Mouse (Mus musculus) forebrain, embryonic 11.5 days (tissue): Measurements from ENCODE around the gene Onecut1. TPM values are rescaled to one million over a fixed set of nuclear protein-coding genes. Genes with fewer than 3 reads are reported as not detected.
A peak's percentile ranks its signal among the peaks of the same experiment; 100 is the strongest.

ENCODE experiments used
- ATAC-seq: fragments of 200-750 bp; cut with Nextera tagmentation; replicated peaks from 2 replicates; pipeline ENCODE4 v1.8.0; 2017; ENCODE audit warnings: moderate TSS enrichment; ENCODE audit not compliant: low FRiP score
- DNase-seq: peaks from one replicate; pipeline ENCODE4 v3.0.0-alpha.2; 2017; ENCODE audit warnings: low spot score
- H3K27ac ChIP-seq: fragments of 300-500 bp; sonication (generic); 2 replicates; pipeline ENCODE4 v1.5.1; 2014; ENCODE audit warnings: low read depth, low read length
- H3K27me3 ChIP-seq: fragments of 300-500 bp; sonication (generic); 2 replicates; pipeline ENCODE4 v1.6.1; 2014; ENCODE audit warnings: mild to moderate bottlenecking, low read length, mixed read lengths; ENCODE audit not compliant: control insufficient read depth, insufficient read depth
- H3K36me3 ChIP-seq: fragments of 300-500 bp; sonication (generic); 2 replicates; pipeline ENCODE4 v1.6.1; 2014; ENCODE audit warnings: mild to moderate bottlenecking, low read length, moderate library complexity, mixed read lengths; ENCODE audit not compliant: control insufficient read depth, insufficient read depth
- H3K4me1 ChIP-seq: fragments of 300-500 bp; sonication (generic); replicated peaks from 2 replicates; pipeline ENCODE4 v1.6.1; 2014; ENCODE audit warnings: low read length, mixed read lengths; ENCODE audit not compliant: control insufficient read depth, insufficient read depth
- H3K4me2 ChIP-seq: fragments of 300-500 bp; sonication (generic); 2 replicates; pipeline ENCODE4 v1.6.1; 2014; ENCODE audit warnings: low read depth, mild to moderate bottlenecking, low read length, moderate library complexity, mixed read lengths; ENCODE audit not compliant: severe bottlenecking
- H3K4me3 ChIP-seq: fragments of 300-500 bp; sonication (generic); 2 replicates; pipeline ENCODE4 v1.5.1; 2014; ENCODE audit warnings: low read depth, low read length
- H3K9ac ChIP-seq: fragments of 300-500 bp; sonication (generic); 2 replicates; pipeline ENCODE4 v1.6.1; 2014; ENCODE audit warnings: low read length
- H3K9me3 ChIP-seq: fragments of 300-500 bp; sonication (generic); 2 replicates; pipeline ENCODE4 v1.6.1; 2016; ENCODE audit warnings: low read length, mixed read lengths; ENCODE audit not compliant: control insufficient read depth
- WGBS: fragments of 180-500 bp; shearing (Covaris S2); extraction: QIAGEN DNeasy Blood & Tissue Kit; methylation state at CpG from one replicate; pipeline ENCODE4 v1.1.7; 2014; 5-methylcytosine and 5-hydroxymethylcytosine counted together
- polyA plus RNA-seq: library from polyadenylated mRNA; unstranded; fragments of >200 nt; fragmentation: Nextera tagmentation; extraction: Ambion mirVana; gene quantifications from 2 replicates; pipeline ENCODE4 v1.2.1, GENCODE M21; 2014

Onecut1 gene
- polyA plus RNA-seq, 1 experiment from 2014 or later: 2.5 TPM

GRCm38 (mm10) chr9:74896742-74897141, 35.0 kb downstream of the Onecut1 start:
- 89% methylated on average over 7 of the region's 7 CpGs for WGBS
- DNase-seq (no peak), ATAC-seq (no peak)
- no peak overlapping the region for H3K9ac ChIP-seq
- no peaks in the 10 kb centered on the region for H3K36me3 ChIP-seq
- no peaks in the 10 kb centered on the region for H3K27me3 ChIP-seq
- H3K4me3 ChIP-seq: no peak overlapping the region
- no peak overlapping the region for H3K4me2 ChIP-seq
- H3K27ac ChIP-seq: no peak overlapping the region
- H3K4me1 ChIP-seq: no peaks in the 10 kb centered on the region
- H3K9me3 ChIP-seq: no peaks in the 10 kb centered on the region

GRCm38 (mm10) chr9:74897375-74897982, 35.8 kb downstream of the Onecut1 start:
- Histone ChIP-seq H3K4me1 (no peaks in the 10 kb centered on the region), H3K9ac (no peak overlapping the region), H3K36me3 (no peaks in the 10 kb centered on the region), H3K9me3 (no peaks in the 10 kb centered on the region), H3K4me3 (no peak overlapping the region), H3K27ac (no peak overlapping the region), H3K27me3 (no peaks in the 10 kb centered on the region), H3K4me2 (no peak overlapping the region)
- ATAC-seq (no peak), DNase-seq (no peak)
- 91% methylated on average over 4 of the region's 4 CpGs for WGBS

GRCm38 (mm10) chr9:74900141-74900540, 38.4 kb downstream of the Onecut1 start:
- no peak overlapping the region for H3K9ac ChIP-seq
- H3K27ac ChIP-seq: no peak overlapping the region
- no peaks in the 10 kb centered on the region for H3K27me3 ChIP-seq
- ATAC-seq: no peak
- DNase-seq: no peak
- 76% methylated on average over 2 of the region's 2 CpGs for WGBS
- H3K9me3 ChIP-seq: no peaks in the 10 kb centered on the region
- no peaks in the 10 kb centered on the region for H3K36me3 ChIP-seq
- H3K4me3 ChIP-seq: no peak overlapping the region
- no peaks in the 10 kb centered on the region for H3K4me1 ChIP-seq
- no peak overlapping the region for H3K4me2 ChIP-seq

GRCm38 (mm10) chr9:74904866-74905508, 43.3 kb downstream of the Onecut1 start:
- no peak overlapping the region for H3K4me2 ChIP-seq
- no peaks in the 10 kb centered on the region for H3K9me3 ChIP-seq
- H3K9ac ChIP-seq: no peak overlapping the region
- H3K36me3 ChIP-seq: no peaks in the 10 kb centered on the region
- H3K27ac ChIP-seq: no peak overlapping the region
- no peak overlapping the region for H3K4me3 ChIP-seq
- no peaks in the 10 kb centered on the region for H3K27me3 ChIP-seq
- ATAC-seq (peak; percentile 64), DNase-seq (peak; percentile 74)
- 19% methylated on average over 7 of the region's 7 CpGs for WGBS
- no peaks in the 10 kb centered on the region for H3K4me1 ChIP-seq

DNA sequence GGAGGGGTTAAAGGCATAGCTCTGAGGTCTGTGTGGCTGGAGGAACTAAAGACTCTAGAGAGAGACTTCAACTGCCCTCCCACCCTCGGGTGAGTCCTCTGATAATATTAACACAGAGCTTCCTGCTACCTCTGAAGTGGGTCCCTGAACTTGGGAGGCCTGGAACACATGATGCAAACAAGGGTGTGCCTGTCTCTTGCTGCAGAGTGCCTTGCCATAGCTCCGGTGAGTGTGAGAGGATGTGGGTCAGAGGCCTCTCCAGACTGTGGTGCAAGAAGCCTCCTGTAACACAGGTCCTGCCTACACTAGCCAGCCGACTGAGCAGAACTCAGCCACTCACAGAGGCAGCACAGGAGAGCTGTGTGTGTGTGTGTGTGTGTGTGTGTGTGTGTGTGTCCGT, 45.2 kb downstream of the Onecut1 start:
- Histone ChIP-seq H3K9me3 (no peaks in the 10 kb centered on the region), H3K4me2 (no peak overlapping the region), H3K27ac (no peak overlapping the region), H3K4me3 (no peak overlapping the region), H3K27me3 (no peaks in the 10 kb centered on the region), H3K4me1 (no peaks in the 10 kb centered on the region), H3K9ac (no peak overlapping the region), H3K36me3 (no peaks in the 10 kb centered on the region)
- DNase-seq: no peak
- WGBS: 64% methylated on average over 4 of the region's 4 CpGs
- ATAC-seq: no peak

- ATAC-seq (no peak), DNase-seq (no peak)
- Histone ChIP-seq H3K27ac (no peak overlapping the region), H3K4me2 (no peak overlapping the region), H3K36me3 (no peaks in the 10 kb centered on the region), H3K9me3 (no peaks in the 10 kb centered on the region), H3K27me3 (no peaks in the 10 kb centered on the region), H3K4me1 (no peaks in the 10 kb centered on the region), H3K4me3 (no peak overlapping the region), H3K9ac (no peak overlapping the region)
- 74% methylated on average over 15 of the region's 15 CpGs for WGBS
These were observed 47.5 kb downstream of the Onecut1 start for GRCm38 (mm10) chr9:74909245-74909644.

DNA sequence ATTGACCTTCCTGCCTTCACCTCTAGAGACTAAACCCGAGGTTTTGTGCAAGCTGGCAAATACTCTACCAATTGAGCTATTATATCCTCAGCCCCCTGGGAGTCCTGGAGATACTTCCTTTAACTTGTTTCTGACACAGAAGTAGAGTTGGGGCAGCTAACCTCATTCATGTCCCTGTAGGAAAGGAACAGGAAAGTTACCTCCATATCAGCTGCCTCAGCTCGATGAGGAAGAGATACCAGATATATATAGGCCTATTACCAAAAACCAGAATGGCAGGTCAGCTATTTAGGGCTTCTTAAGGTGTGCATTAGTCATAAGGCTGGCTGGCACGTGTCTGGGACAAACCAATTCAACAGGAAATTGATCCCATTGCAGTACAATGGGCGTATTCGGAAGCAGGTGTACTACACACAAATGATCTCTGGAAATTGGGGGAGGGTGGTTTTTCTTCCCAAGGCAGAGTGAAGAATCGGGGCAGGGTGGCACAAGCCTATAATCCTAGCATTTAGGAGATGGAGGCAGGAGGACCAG, 48.6 kb downstream of the Onecut1 start:
- Histone ChIP-seq H3K4me1 (no peaks in the 10 kb centered on the region), H3K36me3 (no peaks in the 10 kb centered on the region), H3K9ac (no peak overlapping the region), H3K27ac (no peak overlapping the region), H3K4me2 (no peak overlapping the region), H3K27me3 (no peaks in the 10 kb centered on the region), H3K9me3 (no peaks in the 10 kb centered on the region), H3K4me3 (no peak overlapping the region)
- WGBS: 86% methylated on average over 6 of the region's 6 CpGs
- no peak for ATAC-seq
- DNase-seq: no peak

- ATAC-seq (no peak), DNase-seq (no peak)
- WGBS: 76% methylated on average over 4 of the region's 4 CpGs
- Histone ChIP-seq H3K4me2 (no peak overlapping the region), H3K27ac (no peak overlapping the region), H3K9me3 (no peaks in the 10 kb centered on the region), H3K36me3 (no peaks in the 10 kb centered on the region), H3K9ac (no peak overlapping the region), H3K4me3 (no peak overlapping the region), H3K4me1 (no peaks in the 10 kb centered on the region), H3K27me3 (no peaks in the 10 kb centered on the region)
These were observed 49.7 kb downstream of the Onecut1 start for GRCm38 (mm10) chr9:74911430-74911829.

- DNase-seq: no peak
- H3K4me2 ChIP-seq: no peak overlapping the region
These were observed 50.2 kb downstream of the Onecut1 start for GRCm38 (mm10) chr9:74911919-74912318.

More at GRCm38 (mm10) chr9:74911919-74912318, 50.2 kb downstream of the Onecut1 start:
- ATAC-seq: no peak
- H3K27ac ChIP-seq: no peak overlapping the region
- H3K36me3 ChIP-seq: no peaks in the 10 kb centered on the region
- H3K9ac ChIP-seq: no peak overlapping the region
- H3K4me3 ChIP-seq: no peak overlapping the region
- H3K27me3 ChIP-seq: no peaks in the 10 kb centered on the region
- H3K9me3 ChIP-seq: no peaks in the 10 kb centered on the region
- 67% methylated on average over 2 of the region's 2 CpGs for WGBS
- no peaks in the 10 kb centered on the region for H3K4me1 ChIP-seq
